Mouse (Mus musculus) limb, embryonic 14.5 days (tissue): ENCODE measurements around the gene Nlrp3. TPM values are rescaled to one million over a fixed set of nuclear protein-coding genes. Genes with fewer than 3 reads are reported as not detected.
"Not testable (repeated sequence)": the region's sequence is repeated elsewhere in the genome, so short reads cannot be mapped to it uniquely, and the experiment has no call there.

Source experiments
- ATAC-seq: fragments of 200-750 bp; cut with Nextera tagmentation; 2 replicates; pipeline ENCODE4 v1.8.0; 2017; ENCODE audit warnings: low read depth, moderate number of reproducible peaks, moderate TSS enrichment; ENCODE audit not compliant: low FRiP score
- DNase-seq: peaks from one replicate; pipeline ENCODE4 v3.0.0-alpha.2; 2015; ENCODE audit warnings: low spot score
- H3K27ac ChIP-seq: fragments of 300-500 bp; sonication (generic); replicated peaks from 2 replicates; pipeline ENCODE4 v1.5.1; 2014; ENCODE audit warnings: low read depth, mild to moderate bottlenecking, low read length, moderate library complexity, mixed read lengths
- H3K27me3 ChIP-seq: fragments of 300-500 bp; sonication (generic); 2 replicates; pipeline ENCODE4 v1.6.1; 2014; ENCODE audit warnings: low read length, mixed read lengths; ENCODE audit not compliant: control insufficient read depth, insufficient read depth
- H3K36me3 ChIP-seq: fragments of 300-500 bp; sonication (generic); 2 replicates; pipeline ENCODE4 v1.6.1; 2014; ENCODE audit warnings: mild to moderate bottlenecking, low read length, moderate library complexity, mixed read lengths; ENCODE audit not compliant: control insufficient read depth, insufficient read depth
- H3K4me1 ChIP-seq: fragments of 300-500 bp; sonication (generic); 2 replicates; pipeline ENCODE4 v1.6.1; 2014; ENCODE audit warnings: antibody characterized with exemption, low read length, mixed read lengths; ENCODE audit not compliant: control insufficient read depth, insufficient read depth
- H3K4me2 ChIP-seq: fragments of 300-500 bp; sonication (generic); replicated peaks from 2 replicates; pipeline ENCODE4 v1.6.1; 2014; ENCODE audit warnings: low read depth, mild to moderate bottlenecking, low read length, moderate library complexity; ENCODE audit not compliant: severe bottlenecking
- H3K4me3 ChIP-seq: fragments of 300-500 bp; sonication (generic); replicated peaks from 2 replicates; pipeline ENCODE4 v1.5.1; 2014; ENCODE audit warnings: low read length
- H3K9ac ChIP-seq: fragments of 300-500 bp; sonication (generic); 2 replicates; pipeline ENCODE4 v1.6.1; 2014; ENCODE audit warnings: mild to moderate bottlenecking, low read depth, low read length, moderate library complexity; ENCODE audit not compliant: severe bottlenecking
- H3K9me3 ChIP-seq: fragments of 300-500 bp; sonication (generic); 2 replicates; pipeline ENCODE4 v1.6.1; 2016; ENCODE audit warnings: low read length; ENCODE audit not compliant: control insufficient read depth
- POLR2A ChIP-seq: fragments of 200-500 bp; IDR thresholded peaks from 2 replicates; pipeline ENCODE4 v1.8.0; 2012; ENCODE audit warnings: inconsistent platforms, mild to moderate bottlenecking, moderate library complexity, borderline replicate concordance; ENCODE audit not compliant: insufficient read depth, insufficient read length; ENCODE audit errors: extremely low read depth
- WGBS: fragments of 180-500 bp; shearing (Covaris S2); extraction: QIAGEN DNeasy Blood & Tissue Kit; methylation state at CpG from one replicate; pipeline ENCODE4 v1.1.7; 2014; 5-methylcytosine and 5-hydroxymethylcytosine counted together
- polyA plus RNA-seq, 2 experiments: library from polyadenylated mRNA; depleted of rRNA in 1 of 2; stranded (reverse) in 1 of 2; unstranded in 1 of 2; fragments of >200 nt; fragmentation: Nextera tagmentation in 1 of 2; extraction: Ambion mirVana in 1 of 2; gene quantifications; 2 replicates each; pipeline versions ENCODE4 v1.2.1 to v1.2.3; 2012 to 2014

The Nlrp3 gene
- polyA plus RNA-seq, 2 experiments = 0.48 to 0.57 TPM

DNA sequence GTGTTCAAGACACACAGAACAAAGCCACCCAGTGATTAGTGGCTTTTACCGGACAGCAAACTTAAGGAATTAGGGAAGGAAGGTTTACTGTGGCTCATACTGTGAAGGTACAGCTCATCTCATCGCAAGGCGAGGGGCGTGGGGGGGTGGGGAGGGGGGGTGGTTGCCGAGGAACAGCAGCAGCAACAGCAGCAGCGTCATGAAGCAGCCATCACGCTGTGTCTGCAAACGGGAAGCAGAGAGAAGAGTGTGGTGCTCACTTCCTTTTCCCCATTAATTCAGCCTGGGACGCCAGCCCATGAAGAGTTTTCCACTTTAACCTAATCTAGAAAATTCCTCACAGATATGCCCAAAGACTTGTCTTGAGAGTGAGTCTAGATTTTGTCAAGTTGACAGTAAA, 21.5 kb downstream of the Nlrp3 start:
- Histone ChIP-seq H3K9me3 (no peaks in the 10 kb centered on the region), H3K4me3 (no peak overlapping the region), H3K27ac (no peak overlapping the region), H3K36me3 (no peaks in the 10 kb centered on the region), H3K9ac (no peak overlapping the region), H3K4me1 (no peaks in the 10 kb centered on the region), H3K27me3 (no peaks in the 10 kb centered on the region), H3K4me2 (no peak overlapping the region)
- no peak for TF ChIP-seq POLR2A
- WGBS = 69% methylated on average over 9 of the region's 9 CpGs
- ATAC-seq = no peak
- no peak for DNase-seq

DNA sequence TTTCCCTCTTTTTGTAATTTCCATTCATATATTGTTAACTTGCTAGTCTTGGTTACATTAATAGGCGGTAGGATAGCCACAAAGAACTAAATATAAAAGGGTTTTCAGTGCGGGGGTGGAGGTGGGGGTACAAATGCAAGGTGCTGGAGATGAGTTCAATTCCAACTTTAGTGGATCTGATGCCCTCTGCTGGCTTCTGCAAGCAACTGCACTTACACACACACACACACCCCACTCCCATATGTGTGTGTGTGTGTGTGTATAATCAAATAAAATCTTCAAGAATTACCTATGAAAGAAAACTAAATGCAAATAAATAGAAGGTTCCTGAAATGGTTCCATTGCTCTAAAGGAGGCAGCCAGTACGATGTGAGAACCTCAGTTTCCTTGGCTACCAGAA, 27.9 kb downstream of the Nlrp3 start:
- no peaks in the 10 kb centered on the region; the same call in 1 of the 2 replicates for H3K27me3 ChIP-seq

DNA sequence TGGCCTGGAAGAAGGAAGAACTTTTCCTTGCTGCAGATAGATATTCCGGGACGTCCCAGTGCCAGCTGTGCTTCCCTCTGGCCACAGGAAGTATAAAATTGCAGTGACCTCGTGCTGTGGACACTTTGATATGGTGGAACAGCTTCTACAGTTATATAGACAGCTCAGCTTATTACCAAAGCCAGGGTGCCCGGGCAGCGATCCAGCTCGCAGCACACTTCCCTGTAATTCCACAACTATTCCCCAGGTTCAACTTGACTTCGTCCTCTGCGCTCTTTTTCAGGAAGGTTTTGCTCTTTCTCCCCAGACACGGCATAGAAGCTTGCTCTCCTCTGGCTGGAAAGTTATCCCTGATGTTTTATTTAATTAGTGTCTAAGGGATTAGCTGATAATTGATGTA, 34.4 kb downstream of the Nlrp3 start:
- Histone ChIP-seq H3K4me3 (no peak overlapping the region), H3K36me3 (no peaks in the 10 kb centered on the region), H3K9ac (no peak overlapping the region), H3K4me1 (no peaks in the 10 kb centered on the region), H3K27me3 (no peaks in the 10 kb centered on the region; the same call in 1 of the 2 replicates), H3K9me3 (no peaks in the 10 kb centered on the region), H3K27ac (no peak overlapping the region), H3K4me2 (no peak overlapping the region)
- no peak for ATAC-seq
- no peak for DNase-seq
- WGBS = 40% methylated on average over 9 of the region's 9 CpGs
- TF ChIP-seq POLR2A = no peak

More for the DNA sequence above, 27.9 kb downstream of the Nlrp3 start:
- no peak for DNase-seq
- no peak for TF ChIP-seq POLR2A
- Histone ChIP-seq H3K9ac (no peak overlapping the region), H3K36me3 (no peaks in the 10 kb centered on the region), H3K9me3 (no peaks in the 10 kb centered on the region), H3K4me3 (no peak overlapping the region), H3K4me1 (no peaks in the 10 kb centered on the region), H3K27ac (no peak overlapping the region), H3K4me2 (no peak overlapping the region)
- WGBS = 66% methylated on average over 3 of the region's 3 CpGs
- no peak for ATAC-seq

DNA sequence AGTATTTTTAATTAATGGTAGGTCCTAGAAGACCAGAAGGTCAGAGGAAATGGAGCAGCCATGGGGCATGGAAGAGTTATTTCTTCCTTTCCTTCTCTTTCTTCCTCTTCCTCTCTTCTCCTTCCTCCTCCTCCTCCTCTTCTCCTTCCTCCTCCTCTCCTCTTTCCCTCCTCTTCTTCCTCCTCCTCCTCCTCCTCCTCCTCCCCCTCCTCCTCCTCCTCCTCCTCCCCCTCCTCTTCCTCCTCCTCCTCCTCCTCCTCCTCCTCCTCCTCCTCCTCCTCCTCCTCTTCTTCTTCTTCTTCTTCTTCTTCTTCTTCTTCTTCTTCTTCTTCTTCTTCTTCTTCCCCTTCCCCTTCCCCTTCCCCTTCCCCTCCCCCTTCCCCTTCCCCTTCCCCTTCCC, 34.8 kb downstream of the Nlrp3 start, which contains the start of gene Olfr222:
Gene Olfr222 (minus strand): TSS at position 101 of the 400 bp plus-strand sequence.
- not testable (repeated sequence) for DNase-seq

DNA sequence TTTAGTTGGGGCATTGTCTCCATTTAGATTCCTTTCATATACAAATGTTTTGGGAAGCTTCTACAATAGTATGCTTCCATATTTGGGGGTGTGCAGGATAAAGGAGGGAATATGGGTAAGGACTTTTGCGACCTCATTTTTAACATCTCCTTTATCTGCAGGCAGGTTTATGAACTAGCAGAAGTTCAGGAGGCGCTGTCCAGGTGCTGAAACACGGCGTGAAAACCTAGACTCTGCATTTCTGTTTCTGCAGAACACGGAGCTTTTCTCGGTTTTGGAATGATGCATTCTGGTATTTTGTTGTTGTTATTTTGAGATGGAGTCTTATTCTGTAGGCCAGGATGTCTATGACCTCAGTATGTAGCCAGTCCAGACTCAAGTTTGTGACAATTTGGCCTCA, 43.2 kb downstream of the Nlrp3 start:
- H3K36me3 ChIP-seq = no peaks in the 10 kb centered on the region
- WGBS = 23% methylated on average over 6 of the region's 6 CpGs
- ATAC-seq (no peak), DNase-seq (peak; percentile 61)
- H3K4me2 ChIP-seq = no peak overlapping the region
- no peaks in the 10 kb centered on the region for H3K4me1 ChIP-seq
- no peak overlapping the region for H3K9ac ChIP-seq
- no peak overlapping the region for H3K4me3 ChIP-seq
- H3K27ac ChIP-seq = no peak overlapping the region
- TF ChIP-seq POLR2A = no peak
- H3K27me3 ChIP-seq = no peaks in the 10 kb centered on the region
- no peaks in the 10 kb centered on the region for H3K9me3 ChIP-seq

More for the DNA sequence above, 34.8 kb downstream of the Nlrp3 start, which contains the start of gene Olfr222:
- H3K9me3 ChIP-seq, H3K27me3 ChIP-seq, H3K4me3 ChIP-seq, H3K4me1 ChIP-seq, H3K36me3 ChIP-seq, H3K4me2 ChIP-seq, H3K9ac ChIP-seq, H3K27ac ChIP-seq, ATAC-seq: not testable (repeated sequence)

DNA sequence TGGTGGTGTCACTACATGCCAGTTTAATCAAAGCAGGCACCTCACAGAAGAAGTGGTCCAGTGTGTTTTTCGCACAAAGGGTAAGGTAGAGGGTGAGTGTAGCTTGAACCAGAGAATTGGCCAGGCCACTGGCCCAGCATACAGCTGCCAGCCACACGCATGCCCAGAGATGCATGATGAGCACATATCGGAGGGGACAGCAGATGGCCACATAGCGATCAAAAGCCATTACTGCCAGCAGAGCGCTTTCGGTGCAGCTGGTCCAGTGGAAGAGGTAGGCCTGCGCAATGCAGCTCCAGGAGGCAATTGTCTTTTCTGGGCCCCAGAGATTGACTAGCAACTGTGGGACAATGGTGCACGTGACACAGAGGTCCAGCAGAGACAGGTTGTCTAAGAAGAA, 48.1 kb downstream of the Nlrp3 start:
- no peaks in the 10 kb centered on the region for H3K27me3 ChIP-seq
- no peak overlapping the region for H3K4me2 ChIP-seq
- H3K27ac ChIP-seq = no peak overlapping the region
- ATAC-seq = no peak
- H3K4me1 ChIP-seq = no peaks in the 10 kb centered on the region
- no peak overlapping the region for H3K9ac ChIP-seq
- 95% methylated on average over 8 of the region's 8 CpGs for WGBS
- no peak for DNase-seq
- H3K36me3 ChIP-seq = no peaks in the 10 kb centered on the region
- H3K4me3 ChIP-seq = no peak overlapping the region
- no peaks in the 10 kb centered on the region for H3K9me3 ChIP-seq
- no peak for TF ChIP-seq POLR2A
